In the genomic region with DNA sequence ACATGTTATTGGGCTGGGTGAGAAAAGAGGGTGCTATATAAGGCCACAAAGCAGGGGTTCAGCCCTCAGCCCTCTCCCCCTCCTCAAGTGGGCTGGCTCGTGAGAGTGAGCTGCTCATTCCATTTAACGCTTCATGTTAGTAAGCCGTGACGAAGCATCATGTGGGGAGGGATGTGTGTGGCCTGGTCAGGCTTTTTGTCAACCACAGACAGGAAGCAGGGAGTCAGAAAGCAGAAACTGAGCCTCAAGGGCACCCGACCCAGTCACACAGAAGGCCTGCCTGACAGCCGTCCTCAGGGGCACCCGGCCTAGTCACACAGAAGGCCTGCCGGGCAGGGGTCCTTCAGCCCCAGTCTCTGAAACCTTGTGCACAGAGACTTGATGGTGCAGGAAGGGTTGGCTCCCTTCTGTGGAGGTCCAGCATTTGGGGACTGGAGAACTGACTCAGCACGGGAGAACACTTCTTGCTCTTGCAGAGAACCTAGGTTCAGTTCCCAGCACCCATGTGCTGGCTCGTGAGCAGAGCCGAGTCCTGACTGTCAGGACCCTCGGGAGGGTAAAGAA, we compare ENCODE assay signal across 10 mouse cellular contexts. TPM values are rescaled to one million over a fixed set of nuclear protein-coding genes. Genes with fewer than 3 reads are reported as not detected.
DNase-seq lines count a peak whose midpoint lies in the region; ATAC-seq and TF ChIP-seq lines count a peak whose summit lies in the region.
"Had no signal": no experiment of that assay in that cellular context is flagged by ENCODE, and none has a peak within 500 bp of the region (broad histone marks: within the 10 kb centered on the region; RNA-seq: fewer than 3 reads in every experiment).

No protein-coding gene starts in this region.

- peak overlapping the region; percentile 100 for H3K27ac ChIP-seq in bone marrow macrophage, adult 2 months (ENCODE audit: insufficient read depth, low read depth, low read length)
- H3K27ac ChIP-seq: hindbrain, embryonic 15.5 days had no signal

- no peak for TF ChIP-seq CTCF in bone marrow macrophage, adult 2 months (IDR thresholded peaks at IDR 0.05; ENCODE audit: low read depth, low read length)

- peak overlapping the region; percentile 31 for H3K4me3 ChIP-seq in bone marrow macrophage, adult 2 months (ENCODE audit: insufficient read depth, low read length)
- H3K4me3 ChIP-seq: hindbrain, embryonic 15.5 days had no signal

- no peak for TF ChIP-seq POLR2A in bone marrow macrophage, adult 2 months (IDR thresholded peaks at IDR 0.05; ENCODE audit: borderline replicate concordance, low read depth, low read length)

- ATAC-seq in CD4-positive, CD25-positive, alpha-beta regulatory T cell, adult 4 months = peak; percentile 44
- ATAC-seq in megakaryocyte progenitor cell, adult 5-6 weeks (replicated peaks; ENCODE audit: poor library complexity) = peak; percentile 81

- H3K4me1 ChIP-seq in bone marrow macrophage, adult 2 months (ENCODE audit: control insufficient read depth, insufficient read depth, low read length) = peaks cover 69% of the 10 kb centered on the region

- peak; percentile 7 to 39 for DNase-seq in kidney, postnatal 25 days
- no peak for DNase-seq in kidney, postnatal 4 days
- DNase-seq in right cerebral cortex, postnatal 4 days = no peak
- DNase-seq in kidney, postnatal 10 days = no peak
- DNase-seq in gastrocnemius, postnatal 10 days = no peak
- DNase-seq: cerebellum, postnatal 14 days had no signal

RNA-seq across cellular contexts. Expression of a gene that starts 10.6 kb away (rescaled TPM):
- 1 to 10 TPM; 1.4 TPM for polyA plus RNA-seq in CD4-positive, CD25-positive, alpha-beta regulatory T cell, adult 4 months (2017; shearing (Covaris generic))
- polyA plus RNA-seq in bone marrow macrophage, adult 2 months (2012; ENCODE audit: insufficient read depth, insufficient read length, missing spikeins) = 1.8 and 2.4 TPM in 2 replicates
- 2.1 and 3.8 TPM in 2 replicates for total RNA-seq in megakaryocyte progenitor cell, adult 5-6 weeks (2015)
- total RNA-seq in megakaryocyte progenitor cell, adult 5-6 weeks (2017) = 0.17 TPM in 2 replicates
- 1 to 10 TPM in 1 of 2 experiments, under 1 TPM in 1; 0.95 to 1.1 TPM for total RNA-seq in gastrocnemius, postnatal 10 days (2021)

RNA-seq across cellular contexts. Expression of a gene that starts 31.2 kb away (rescaled TPM):
- 10 to 100 TPM; 46.4 to 49.9 TPM for polyA plus RNA-seq in CD4-positive, CD25-positive, alpha-beta regulatory T cell, adult 4 months (2017; shearing (Covaris generic))
- polyA plus RNA-seq in bone marrow macrophage, adult 2 months (2012; ENCODE audit: insufficient read depth, insufficient read length, missing spikeins) = 194 and 201 TPM in 2 replicates
- 40.1 and 47.2 TPM in 2 replicates for total RNA-seq in megakaryocyte progenitor cell, adult 5-6 weeks (2015)
- 139 and 201 TPM in 2 replicates for total RNA-seq in megakaryocyte progenitor cell, adult 5-6 weeks (2017)
- total RNA-seq in gastrocnemius, postnatal 10 days (2021) = 10 to 100 TPM; 46.3 to 68.4 TPM

RNA-seq across cellular contexts. Expression of a gene that starts 47.8 kb away (rescaled TPM):
- 1,000 to 10,000 TPM in 1 of 2 experiments, 100 to 1,000 TPM in 1; 884 to 1,093 TPM for polyA plus RNA-seq in CD4-positive, CD25-positive, alpha-beta regulatory T cell, adult 4 months (2017; shearing (Covaris generic))
- polyA plus RNA-seq in bone marrow macrophage, adult 2 months (2012; ENCODE audit: insufficient read depth, insufficient read length, missing spikeins) = 854 and 1,184 TPM in 2 replicates
- 1,765 and 1,897 TPM in 2 replicates for total RNA-seq in megakaryocyte progenitor cell, adult 5-6 weeks (2015)
- total RNA-seq in megakaryocyte progenitor cell, adult 5-6 weeks (2017) = 1,416 and 1,747 TPM in 2 replicates
- total RNA-seq in gastrocnemius, postnatal 10 days (2021) = 100 to 1,000 TPM; 793 to 832 TPM

RNA-seq across cellular contexts. Expression of a gene that starts 54.0 kb away (rescaled TPM):
- under 1 TPM; 0.34 to 0.65 TPM for polyA plus RNA-seq in CD4-positive, CD25-positive, alpha-beta regulatory T cell, adult 4 months (2017; shearing (Covaris generic))
- polyA plus RNA-seq in bone marrow macrophage, adult 2 months (2012; ENCODE audit: insufficient read depth, insufficient read length, missing spikeins) = 0.67 and 1.5 TPM in 2 replicates
- total RNA-seq in megakaryocyte progenitor cell, adult 5-6 weeks (2015) = not detected in 2 replicates
- total RNA-seq in megakaryocyte progenitor cell, adult 5-6 weeks (2017) = 0.12 and 1.6 TPM in 2 replicates
- under 1 TPM; 0.31 to 0.56 TPM for total RNA-seq in gastrocnemius, postnatal 10 days (2021)

RNA-seq across cellular contexts. Expression of a gene that starts 54.3 kb away (rescaled TPM):
- polyA plus RNA-seq in CD4-positive, CD25-positive, alpha-beta regulatory T cell, adult 4 months (2017; shearing (Covaris generic)) = not detected
- not detected in 2 replicates for polyA plus RNA-seq in bone marrow macrophage, adult 2 months (2012; ENCODE audit: insufficient read depth, insufficient read length, missing spikeins)
- total RNA-seq in megakaryocyte progenitor cell, adult 5-6 weeks (2015) = 0.64 TPM in 1 of 2 replicates, not detected in the other
- total RNA-seq in megakaryocyte progenitor cell, adult 5-6 weeks (2017) = 0.30 TPM in 1 of 2 replicates, not detected in the other
- total RNA-seq in gastrocnemius, postnatal 10 days (2021) = not detected

Comparison
In these comparisons a context has a peak if more than half of its experiments do, and no peak if none do; other contexts are left out.
1. DNase-seq: peak in kidney, postnatal 25 days (2 of 2); none in kidney, postnatal 4 days (0 of 2), right cerebral cortex, postnatal 4 days (single experiment), kidney, postnatal 10 days (single experiment) and gastrocnemius, postnatal 10 days (single experiment).